Mouse (Mus musculus) liver, embryonic 14.5 days (tissue): ENCODE measurements around the gene Alg14. TPM values are rescaled to one million over a fixed set of nuclear protein-coding genes. Genes with fewer than 3 reads are reported as not detected.

Source experiments
- ATAC-seq: fragments of 200-750 bp; cut with Nextera tagmentation; 2 replicates; pipeline ENCODE4 v1.8.0; 2017; ENCODE audit warnings: moderate number of reproducible peaks, mild to moderate bottlenecking, moderate library complexity; ENCODE audit not compliant: insufficient read depth
- DNase-seq, 3 experiments: peaks; one replicate each; pipeline ENCODE4 v3.0.0-alpha.2; 2012 to 2013; ENCODE audit warnings: low read depth in 3 of 3, low spot score in 3 of 3
- H3K27ac ChIP-seq: fragments of 300-500 bp; sonication (generic); 2 replicates; pipeline ENCODE4 v1.5.1; 2014; ENCODE audit warnings: moderate library complexity, mild to moderate bottlenecking, control low read depth, inconsistent platforms
- H3K27me3 ChIP-seq: fragments of 300-500 bp; sonication (generic); 2 replicates; pipeline ENCODE4 v1.6.1; 2014; ENCODE audit warnings: mild to moderate bottlenecking, low read length, moderate library complexity; ENCODE audit not compliant: control insufficient read depth, insufficient read depth
- H3K36me3 ChIP-seq: fragments of 300-500 bp; sonication (generic); replicated peaks from 2 replicates; pipeline ENCODE4 v1.6.1; 2014; ENCODE audit warnings: low read depth; ENCODE audit not compliant: control insufficient read depth, insufficient read depth
- H3K4me1 ChIP-seq, 2 experiments: fragments of 200-500 bp in 1 of 2; fragments of 300-500 bp in 1 of 2; sonication (generic) in 1 of 2; replicated peaks; 2 replicates each; pipeline ENCODE4 v1.6.1; 2012 to 2014; ENCODE audit warnings: antibody characterized with exemption in 1 of 2, inconsistent platforms in 1 of 2, low read length in 1 of 2; ENCODE audit not compliant: control insufficient read depth in 2 of 2, insufficient read depth in 2 of 2
- H3K4me2 ChIP-seq: fragments of 300-500 bp; sonication (generic); 2 replicates; pipeline ENCODE4 v1.6.1; 2014; ENCODE audit warnings: low read depth, mild to moderate bottlenecking, control low read depth, moderate library complexity
- H3K4me3 ChIP-seq, 2 experiments: fragments of 200-500 bp in 1 of 2; fragments of 300-500 bp in 1 of 2; sonication (generic) in 1 of 2; 2 replicates each; pipeline ENCODE4 v1.5.1; 2012 to 2014; ENCODE audit warnings: low read depth in 2 of 2, low read length in 2 of 2, mild to moderate bottlenecking in 2 of 2, control low read depth in 1 of 2, inconsistent platforms in 1 of 2, moderate library complexity in 1 of 2; ENCODE audit not compliant: insufficient read depth in 1 of 2
- H3K9ac ChIP-seq: fragments of 300-500 bp; sonication (generic); replicated peaks from 2 replicates; pipeline ENCODE4 v1.6.1; 2014; ENCODE audit warnings: mild to moderate bottlenecking, control low read depth, moderate library complexity
- H3K9me3 ChIP-seq: fragments of 300-500 bp; sonication (generic); 2 replicates; pipeline ENCODE4 v1.6.1; 2016; ENCODE audit warnings: low read length, mixed read lengths; ENCODE audit not compliant: control insufficient read depth
- CTCF ChIP-seq: IDR thresholded peaks from 2 replicates; pipeline ENCODE4 v1.5.1; 2016; ENCODE audit warnings: antibody characterized with exemption, low read depth, control low read depth
- EP300 ChIP-seq: IDR thresholded peaks from 2 replicates; pipeline ENCODE4 v1.6.1; 2016; ENCODE audit warnings: antibody characterized with exemption, low read depth
- whole genome bisulfite sequencing: fragments of 180-500 bp; shearing (Covaris S2); extraction: QIAGEN DNeasy Blood & Tissue Kit; methylation state at CpG from one replicate; pipeline ENCODE4 v1.1.7; 2014; ENCODE audit not compliant: insufficient replicate concordance; 5-methylcytosine and 5-hydroxymethylcytosine counted together
- polyA plus RNA-seq, 2 experiments: library from polyadenylated mRNA; depleted of rRNA in 1 of 2; stranded (reverse) in 1 of 2; unstranded in 1 of 2; fragments of >200 nt; fragmentation: Nextera tagmentation in 1 of 2; extraction: Ambion mirVana in 1 of 2; gene quantifications; 2 replicates each; pipeline versions ENCODE4 v1.2.1 to v1.2.3; 2012 to 2014

Gene Alg14
- polyA plus RNA-seq, 2 experiments = 6.5 to 18.8 TPM

DNA sequence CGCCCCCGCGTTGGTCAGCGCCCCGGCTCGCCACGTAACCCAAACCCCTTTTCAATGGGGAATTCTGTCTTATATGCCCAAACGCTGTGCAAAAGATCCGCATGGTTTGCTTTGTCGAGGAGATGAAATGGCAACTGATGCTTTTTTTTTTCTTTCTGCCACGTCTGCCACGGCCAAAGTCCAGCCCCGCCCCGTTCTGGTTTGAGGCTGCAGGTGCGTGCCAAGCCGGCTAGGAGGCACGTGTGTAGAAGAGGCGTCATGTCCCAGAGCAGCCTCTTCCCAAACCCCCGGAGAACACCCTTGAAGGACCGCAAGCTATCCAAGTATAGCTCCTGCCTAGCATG, 28.4 kb upstream of the Alg14 start:
- under 1% methylated on average over 20 of the region's 20 CpGs for WGBS
- ATAC-seq (peak; percentile 45), DNase-seq (peak in 2 of 3 experiments; percentile 70 to 77)
- H3K4me1 ChIP-seq = peaks cover 58 to 68% of the 10 kb centered on the region in 2 experiments
- H3K27ac ChIP-seq = peak overlapping the region; percentile 89
- peak; percentile 43 for TF ChIP-seq CTCF
- peak; percentile 60 for TF ChIP-seq EP300
- peak overlapping the region; percentile 83 for H3K9ac ChIP-seq
- peaks cover 4% of the 10 kb centered on the region; the same call in 1 of the 2 replicates for H3K36me3 ChIP-seq
- no peaks in the 10 kb centered on the region for H3K27me3 ChIP-seq
- peak overlapping the region; percentile 94 for H3K4me2 ChIP-seq
- peak overlapping the region; percentile 60 to 77 for H3K4me3 ChIP-seq
- no peaks in the 10 kb centered on the region for H3K9me3 ChIP-seq

DNA sequence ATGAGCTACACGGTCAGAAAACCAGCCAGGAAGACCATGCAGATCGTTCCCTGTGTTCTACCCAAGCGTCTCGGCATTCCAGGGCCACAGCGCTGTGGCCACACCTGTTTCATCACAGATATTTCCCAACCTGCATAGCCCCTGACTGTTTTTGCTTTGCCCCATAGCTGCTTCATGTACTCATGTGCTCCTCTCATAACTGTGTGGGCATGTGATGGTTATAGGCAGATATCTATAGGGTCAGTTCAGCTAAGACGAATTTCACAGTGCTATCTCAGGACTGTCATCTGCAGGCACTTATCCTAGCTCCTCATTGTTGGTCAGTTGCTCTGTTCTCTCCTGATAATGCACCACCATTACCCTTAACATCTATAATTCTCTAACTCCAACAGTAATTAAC, 27.3 kb upstream of the Alg14 start:
- Histone ChIP-seq H3K27me3 (no peaks in the 10 kb centered on the region), H3K9ac (peak overlapping the region; percentile 58), H3K36me3 (peaks cover 4% of the 10 kb centered on the region; the same call in 1 of the 2 replicates), H3K27ac (peak overlapping the region; percentile 89), H3K4me1 (peaks cover 64 to 67% of the 10 kb centered on the region in 2 experiments), H3K4me2 (peak overlapping the region; percentile 94), H3K4me3 (peak overlapping the region; percentile 11 to 16; a peak in 2 of 4 replicates), H3K9me3 (no peaks in the 10 kb centered on the region)
- ATAC-seq (peak; percentile 66), DNase-seq (peak; percentile 66 to 76 (median 68))
- 13% methylated on average over 6 of the region's 6 CpGs for WGBS
- TF ChIP-seq EP300 (peak; percentile 95), CTCF (no peak)

DNA sequence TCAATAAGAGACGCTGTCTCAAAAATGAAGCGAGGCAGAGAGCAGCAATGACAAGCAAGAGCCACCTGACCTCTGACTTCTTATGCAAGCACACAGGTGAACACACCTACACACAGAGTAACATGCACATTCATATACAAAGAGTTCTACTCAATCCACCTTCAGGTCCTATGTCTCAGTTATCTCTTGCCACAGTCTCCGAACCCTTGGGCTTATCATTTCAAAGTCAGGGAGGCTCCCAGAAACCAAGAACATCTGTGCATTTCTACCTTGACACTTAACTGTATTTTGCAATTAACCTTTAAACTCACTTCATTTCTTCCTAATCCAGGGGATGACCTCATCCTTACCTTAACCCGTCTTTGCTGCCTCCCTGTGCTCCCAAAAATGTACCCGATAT, 24.3 kb upstream of the Alg14 start:
- H3K9ac ChIP-seq = peak overlapping the region; percentile 59; the same call in 1 of the 2 replicates

DNA sequence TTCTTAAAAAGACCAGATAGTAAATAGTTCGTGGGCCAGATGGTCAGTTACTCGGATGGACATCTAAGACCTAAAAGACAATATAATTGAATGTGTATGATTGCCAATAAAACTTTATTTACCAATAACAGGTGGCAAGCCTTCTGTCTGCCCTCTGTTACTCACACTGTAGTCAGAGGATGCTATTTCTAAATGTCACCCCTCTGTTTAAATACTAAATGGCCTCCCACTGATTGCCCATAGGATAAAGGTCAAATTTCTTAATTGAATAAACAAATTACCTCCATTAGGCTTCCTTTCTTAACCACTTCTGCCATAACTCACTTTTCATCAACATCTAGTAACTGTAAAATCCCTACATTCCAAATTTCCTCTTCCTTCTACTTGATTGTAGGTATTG, 19.0 kb upstream of the Alg14 start:
- WGBS = 60% methylated on average over 2 of the region's 2 CpGs

More for the DNA sequence above, 24.3 kb upstream of the Alg14 start:
- Histone ChIP-seq H3K27me3 (no peaks in the 10 kb centered on the region), H3K4me3 (peak overlapping the region in 1 of 2 experiments; percentile 28; a peak in 2 of 4 replicates), H3K36me3 (no peaks in the 10 kb centered on the region), H3K27ac (peak overlapping the region; percentile 90), H3K4me1 (peaks cover 47 to 50% of the 10 kb centered on the region in 2 experiments), H3K9me3 (no peaks in the 10 kb centered on the region), H3K4me2 (peak overlapping the region; percentile 76)
- ATAC-seq = peak; percentile 44
- DNase-seq = peak in 2 of 3 experiments; percentile 73 to 74
- 30% methylated on average over 5 of the region's 5 CpGs for WGBS
- TF ChIP-seq CTCF (no peak), EP300 (peak; percentile 85)

DNA sequence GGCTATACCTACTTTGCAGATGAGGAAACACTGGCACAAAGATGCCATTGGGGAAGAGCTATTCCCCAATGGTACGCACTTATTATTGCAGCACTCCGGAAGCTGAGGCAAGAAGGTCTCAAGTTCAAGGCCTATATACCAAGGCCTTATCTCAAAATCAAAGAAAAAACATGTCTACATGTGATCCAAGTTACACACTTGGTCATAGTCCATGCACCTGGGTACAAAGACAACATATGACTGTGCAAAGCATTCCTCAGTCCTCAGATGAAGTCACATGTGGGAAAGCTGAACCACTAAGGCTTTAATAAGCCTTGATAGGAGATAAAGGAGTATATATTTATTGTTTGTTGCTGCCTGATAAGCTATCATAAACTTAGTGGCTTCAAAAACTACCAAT, 17.6 kb upstream of the Alg14 start:
- H3K9me3 ChIP-seq = no peaks in the 10 kb centered on the region
- TF ChIP-seq EP300 (no peak), CTCF (no peak)
- H3K36me3 ChIP-seq = no peaks in the 10 kb centered on the region
- WGBS = 52% methylated on average over 2 of the region's 2 CpGs
- H3K4me3 ChIP-seq = no peak overlapping the region
- H3K27me3 ChIP-seq = no peaks in the 10 kb centered on the region
- H3K4me2 ChIP-seq = no peak overlapping the region
- H3K9ac ChIP-seq = no peak overlapping the region
- DNase-seq = no peak
- no peak overlapping the region for H3K27ac ChIP-seq
- peaks cover 0 to 4% of the 10 kb centered on the region in 2 experiments; a peak in 1 of 4 replicates for H3K4me1 ChIP-seq
- ATAC-seq = no peak

More for the DNA sequence above, 19.0 kb upstream of the Alg14 start:
- H3K27ac ChIP-seq = no peak overlapping the region
- no peaks in the 10 kb centered on the region for H3K36me3 ChIP-seq
- TF ChIP-seq CTCF (no peak), EP300 (no peak)
- DNase-seq (no peak), ATAC-seq (no peak)
- H3K4me2 ChIP-seq = no peak overlapping the region
- H3K9ac ChIP-seq = no peak overlapping the region
- H3K4me3 ChIP-seq = no peak overlapping the region
- no peaks in the 10 kb centered on the region for H3K9me3 ChIP-seq
- H3K4me1 ChIP-seq = peaks cover 13 to 15% of the 10 kb centered on the region in 2 experiments
- no peaks in the 10 kb centered on the region for H3K27me3 ChIP-seq
